Mouse (Mus musculus) heart, postnatal 25 days (tissue): ENCODE measurements around the gene Hira. TPM values are rescaled to one million over a fixed set of nuclear protein-coding genes. Genes with fewer than 3 reads are reported as not detected.
"Not testable (repeated sequence)": the region's sequence is repeated elsewhere in the genome, so short reads cannot be mapped to it uniquely, and the experiment has no call there.

Source experiments
- DNase-seq: peaks from one replicate; pipeline ENCODE4 v3.0.0; 2022; ENCODE audit warnings: low spot score
- intact Hi-C: fragments of 180-260 bp; cut with DNase I; formaldehyde crosslinking; loops from one replicate; pipeline ENCODE4 v1.15.1; 2025
- total RNA-seq, 2 experiments: library from RNA; stranded (reverse); gene quantifications; 2 replicates each; pipeline ENCODE4 v1.2.3; 2021

Gene Hira
- total RNA-seq, 2 experiments from 2014 or later, result 21.8 to 24.7 TPM

DNA sequence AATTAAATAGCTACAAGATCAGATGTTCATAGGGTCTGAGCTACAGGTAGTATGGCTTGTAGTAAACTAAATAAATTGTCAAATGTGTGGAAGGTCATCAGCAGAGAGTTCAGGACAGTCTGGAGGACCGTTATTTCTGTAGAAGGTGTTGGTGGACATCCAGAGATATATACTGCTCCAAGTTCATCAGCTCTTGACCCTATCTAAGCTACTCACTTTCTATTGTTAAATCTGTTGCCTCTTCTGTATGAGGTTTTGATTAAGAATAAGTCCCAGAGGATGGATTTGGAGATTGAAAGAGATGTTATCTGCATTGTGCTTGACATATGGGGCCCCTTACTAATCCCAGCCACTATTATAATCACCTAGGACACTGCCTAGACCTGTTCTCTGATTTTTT is 129.9 kb downstream of the Hira start:
- DNase-seq, result no peak
- intact Hi-C loops, result loop anchor here (5.0 kb wide), 1 partner anchor 146 kb away; no protein-coding TSS in a partner anchor

GRCm38 (mm10) chr16:19007186-19007591 is 130.4 kb downstream of the Hira start:
- intact Hi-C loops, result loop anchor here (5.0 kb wide), 1 partner anchor 145 kb away; no protein-coding TSS in a partner anchor
- DNase-seq, result not testable (repeated sequence)

- intact Hi-C loops, result no loop called here
- no peak for DNase-seq
Observed at GRCm38 (mm10) chr16:19010710-19011109, 133.9 kb downstream of the Hira start.

DNA sequence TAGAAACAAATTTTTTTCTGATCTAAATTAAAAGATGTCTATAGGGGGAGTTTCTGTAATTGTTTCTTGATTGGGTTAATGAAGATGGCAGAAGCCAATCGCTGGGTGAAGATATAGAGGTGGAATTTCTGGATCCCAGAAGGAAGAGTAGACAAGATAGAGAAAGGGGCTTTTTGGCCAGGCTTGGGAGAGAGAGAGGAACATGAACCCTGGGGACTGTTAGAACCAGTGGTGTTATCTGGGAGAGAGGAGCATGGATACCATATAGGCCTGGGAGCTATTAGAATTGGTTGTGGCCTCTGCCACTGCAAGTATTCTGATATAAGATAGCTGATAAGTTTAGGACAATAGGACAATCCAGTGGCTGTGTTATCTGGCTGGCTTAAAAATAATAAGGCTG is 136.7 kb downstream of the Hira start:
- DNase-seq, result no peak
- intact Hi-C loops, result no loop called here

- intact Hi-C loops, result no loop called here
- no peak for DNase-seq
Observed at GRCm38 (mm10) chr16:19014650-19015049, 137.8 kb downstream of the Hira start.

Other genes starting within 250 kb of the Hira start
- gene Sept5, start 247.1 kb upstream of the Hira start, total RNA-seq, result 1 to 10 TPM; 3.9 to 4.6 TPM
- 10 to 100 TPM; 26.9 to 34.2 TPM for gene Cldn5, start 100.2 kb upstream of the Hira start, total RNA-seq
- gene Ufd1, start 65.3 kb upstream of the Hira start, total RNA-seq, result 10 to 100 TPM; 51.7 to 58.3 TPM
- gene Cdc45, start 65.0 kb upstream of the Hira start, total RNA-seq, result 1 to 10 TPM; 2.7 to 4.1 TPM
- gene 2510002D24Rik, start 40.5 kb upstream of the Hira start, total RNA-seq, result 10 to 100 TPM; 21.1 to 24.2 TPM
- 1 to 10 TPM in 1 of 2 experiments, not detected in 1; 1.5 TPM for gene Gm28539, start 40.5 kb upstream of the Hira start, total RNA-seq
- 10 to 100 TPM; 56.9 to 61.6 TPM for gene Mrpl40, start 175 bp upstream of the Hira start, total RNA-seq